In the genomic region with DNA sequence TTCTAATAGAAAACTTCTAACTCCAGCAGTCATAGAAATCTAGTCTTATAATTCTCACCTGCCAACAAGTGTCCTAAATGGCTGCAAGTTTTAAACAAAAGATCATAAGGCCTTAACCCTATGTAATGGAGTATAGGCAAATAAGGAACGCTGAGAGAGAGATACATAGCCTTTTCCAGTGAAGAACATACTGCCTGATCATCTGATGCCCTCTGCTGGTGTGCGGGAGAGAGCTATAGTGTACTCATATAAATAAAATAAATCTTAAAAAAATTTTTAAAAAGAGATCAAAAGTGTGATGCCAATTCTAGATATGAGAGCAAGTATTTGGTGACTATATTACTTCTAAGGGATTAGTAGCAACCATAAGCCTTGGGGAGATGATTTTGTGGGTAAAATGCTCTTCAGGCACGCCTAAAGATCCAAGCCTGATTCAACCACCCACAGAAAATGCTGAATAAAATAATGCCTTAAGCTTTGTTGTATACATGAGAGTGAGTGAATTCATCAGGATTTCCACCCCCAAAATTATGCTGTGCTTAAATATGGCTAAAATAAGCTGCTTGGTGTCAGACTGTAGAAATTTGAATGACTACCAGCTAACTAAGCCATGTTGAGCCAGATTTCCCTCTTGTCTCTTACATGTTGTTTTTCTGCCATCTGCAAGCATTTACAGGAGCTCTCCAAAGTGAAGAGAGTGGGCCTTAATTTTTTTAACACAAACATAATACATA, we compare ENCODE assay signal across 13 mouse cellular contexts.
DNase-seq lines count a peak whose midpoint lies in the region; ATAC-seq lines count a peak whose summit lies in the region.
"Had no signal": no experiment of that assay in that cellular context is flagged by ENCODE, and none has a peak within 500 bp of the region (broad histone marks: within the 10 kb centered on the region; RNA-seq: fewer than 3 reads in every experiment).

No protein-coding gene starts in this region.

- no peak overlapping the region for H3K4me2 ChIP-seq in midbrain, embryonic 16.5 days (ENCODE audit: low read length)
- H3K4me2 ChIP-seq: liver, embryonic 13.5 days; neural tube, embryonic 15.5 days had no signal

- WGBS in midbrain, embryonic 16.5 days, result 53% methylated on average over 3 of the region's 3 CpGs

- no peaks in the 10 kb centered on the region for H3K36me3 ChIP-seq in midbrain, embryonic 16.5 days (ENCODE audit: control insufficient read depth, insufficient read depth, low read length)
- H3K36me3 ChIP-seq: heart, embryonic 10.5 days; liver, embryonic 13.5 days; neural tube, embryonic 15.5 days had no signal

- peak; percentile 20 to 22 for DNase-seq in cerebellum, postnatal 10 days
- no peak for DNase-seq in cerebellum, adult 9-10 months
- DNase-seq in layer of hippocampus, adult 9-10 months (ENCODE audit: low spot score), result peak; percentile 5
- DNase-seq in layer of hippocampus, postnatal 36 days, result no peak
- DNase-seq in brain, adult 2 months (ENCODE audit: low read depth, low spot score), result peak; percentile 61
- DNase-seq in retina, embryonic 14.5 days (ENCODE audit: low spot score), result peak; percentile 17
- DNase-seq in kidney, adult 9 months, result no peak
- DNase-seq: liver, embryonic 13.5 days had no signal

- no peak overlapping the region for H3K9ac ChIP-seq in midbrain, embryonic 16.5 days (ENCODE audit: low read depth, low read length)
- H3K9ac ChIP-seq: liver, embryonic 13.5 days; neural tube, embryonic 15.5 days had no signal

- H3K27me3 ChIP-seq in midbrain, embryonic 16.5 days (ENCODE audit: control insufficient read depth, insufficient read depth, low read depth, low read length), result no peaks in the 10 kb centered on the region
- H3K27me3 ChIP-seq: liver, embryonic 13.5 days; neural tube, embryonic 15.5 days; Patski had no signal

- no peak for ATAC-seq in midbrain, embryonic 16.5 days
- ATAC-seq: hindbrain, embryonic 16.5 days; Patski had no signal

- no peak overlapping the region for H3K27ac ChIP-seq in midbrain, embryonic 16.5 days (ENCODE audit: low read length)
- H3K27ac ChIP-seq: heart, embryonic 10.5 days; liver, embryonic 13.5 days; neural tube, embryonic 15.5 days had no signal

- H3K9me3 ChIP-seq in midbrain, embryonic 16.5 days (replicated peaks; ENCODE audit: control insufficient read depth, low read length, poor library complexity, severe bottlenecking), result no peaks in the 10 kb centered on the region
- H3K9me3 ChIP-seq: heart, embryonic 10.5 days; liver, embryonic 13.5 days; neural tube, embryonic 15.5 days had no signal

- no peak overlapping the region for H3K4me3 ChIP-seq in midbrain, embryonic 16.5 days (ENCODE audit: low read depth, low read length)
- H3K4me3 ChIP-seq: heart, embryonic 10.5 days; liver, embryonic 13.5 days; neural tube, embryonic 15.5 days had no signal

- H3K4me1 ChIP-seq in midbrain, embryonic 16.5 days (ENCODE audit: control insufficient read depth, insufficient read depth, low read length), result no peaks in the 10 kb centered on the region
- H3K4me1 ChIP-seq: heart, embryonic 10.5 days; liver, embryonic 13.5 days; neural tube, embryonic 15.5 days had no signal

Comparison
In these comparisons a context has a peak if more than half of its experiments do, and no peak if none do; other contexts are left out.
1. DNase-seq: peak in cerebellum, postnatal 10 days (2 of 2), layer of hippocampus, adult 9-10 months (single experiment), brain, adult 2 months (single experiment) and retina, embryonic 14.5 days (single experiment); none in cerebellum, adult 9-10 months (single experiment), layer of hippocampus, postnatal 36 days (0 of 2) and kidney, adult 9 months (single experiment).